Mouse (Mus musculus) adrenal gland, postnatal 10 days (tissue): ENCODE measurements at regions not wholly inside any gene's neighbourhood (a gene's known extent, or its start where the extent isn't known, plus 50 kb on each side); places are given as distances from the start of the nearest gene placed in this dataset.

Experiments used
- DNase-seq: peaks from one replicate; pipeline ENCODE4 v3.0.0; 2021; ENCODE audit warnings: mixed read lengths

- peak; percentile 30 for DNase-seq
Observed at GRCm38 (mm10) chr13:60427755-60428385, 173.9 kb upstream of the Dapk1 start.

- DNase-seq = no peak
Observed at GRCm38 (mm10) chr13:60429148-60429547, 172.6 kb upstream of the Dapk1 start.

GRCm38 (mm10) chr13:60431412-60431811 is 170.3 kb upstream of the Dapk1 start:
- peak; percentile 49 for DNase-seq

GRCm38 (mm10) chr13:60434221-60435210 is 167.2 kb upstream of the Dapk1 start:
- DNase-seq = no peak

GRCm38 (mm10) chr13:60435333-60435732 is 166.4 kb upstream of the Dapk1 start:
- no peak for DNase-seq

- DNase-seq = no peak
Observed at GRCm38 (mm10) chr13:60438177-60438576, 163.6 kb upstream of the Dapk1 start.

GRCm38 (mm10) chr13:60440586-60440985 is 161.2 kb upstream of the Dapk1 start:
- DNase-seq = no peak

- no peak for DNase-seq
Observed at GRCm38 (mm10) chr13:60445164-60445563, 156.6 kb upstream of the Dapk1 start.

- no peak for DNase-seq
Observed at GRCm38 (mm10) chr13:60446926-60447325, 154.8 kb upstream of the Dapk1 start.

GRCm38 (mm10) chr13:60450721-60451506 is 150.8 kb upstream of the Dapk1 start:
- peak; percentile 44 for DNase-seq

GRCm38 (mm10) chr13:60453821-60454483 is 147.8 kb upstream of the Dapk1 start:
- no peak for DNase-seq

GRCm38 (mm10) chr13:60455033-60455619 is 146.6 kb upstream of the Dapk1 start:
- peak; percentile 35 for DNase-seq

- no peak for DNase-seq
Observed at GRCm38 (mm10) chr13:60455863-60456551, 145.7 kb upstream of the Dapk1 start.

GRCm38 (mm10) chr13:60457277-60457676 is 144.5 kb upstream of the Dapk1 start:
- DNase-seq = no peak

- no peak for DNase-seq
Observed at GRCm38 (mm10) chr13:60459002-60459401, 142.7 kb upstream of the Dapk1 start.

GRCm38 (mm10) chr13:60466553-60467313 is 135.0 kb upstream of the Dapk1 start:
- no peak for DNase-seq

- peak; percentile 77 for DNase-seq
Observed at GRCm38 (mm10) chr13:60467821-60468579, 133.7 kb upstream of the Dapk1 start.

- no peak for DNase-seq
Observed at GRCm38 (mm10) chr13:60470426-60471398, 131.0 kb upstream of the Dapk1 start.
